Mouse (Mus musculus) c-Kit-positive CD71-negative TER-119-negative erythroid progenitor cells, embryonic 14.5 days (primary cell): ENCODE results near the gene Agtrap.
"Not testable (repeated sequence)": the region's sequence is repeated elsewhere in the genome, so short reads cannot be mapped to it uniquely, and the experiment has no call there.

Source experiments
- DNase-seq: peaks from one replicate; pipeline ENCODE4 v3.0.0-alpha.2; 2013; ENCODE audit warnings: low read depth

The Agtrap gene

DNA sequence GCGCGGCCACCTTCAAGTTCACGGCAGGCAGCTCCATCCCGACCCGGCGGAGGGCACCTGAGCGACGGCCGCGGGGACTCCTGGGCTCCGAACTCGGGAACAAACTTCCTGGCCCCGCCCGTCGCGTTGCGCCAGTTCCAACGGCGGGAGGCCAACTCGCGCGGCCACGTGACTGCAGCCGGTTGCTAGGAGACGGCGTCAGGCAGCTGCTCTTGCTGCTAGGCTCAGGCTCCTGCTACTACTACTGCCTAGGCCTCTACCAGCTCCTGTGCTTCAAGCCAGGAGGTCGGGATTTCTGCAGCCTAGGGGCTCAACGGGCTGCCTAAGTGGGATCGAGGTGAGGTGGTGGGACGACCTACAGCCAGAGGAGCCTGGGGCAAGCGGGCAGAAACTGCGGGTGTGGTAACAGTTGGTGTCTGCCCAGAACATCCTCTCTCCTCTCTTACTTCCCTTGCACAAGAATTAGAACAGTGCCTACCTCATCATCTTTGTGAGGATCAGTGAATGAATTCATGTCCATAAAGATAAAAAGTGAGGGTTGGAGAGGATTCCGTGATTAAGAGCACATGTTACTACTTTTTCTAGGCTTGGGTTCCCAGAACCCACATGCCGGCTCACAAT, at the start of gene Agtrap:
Agtrap (minus strand) TSS at position 125 of the 621 bp plus-strand sequence.
- DNase-seq, result peak; percentile 68

DNA sequence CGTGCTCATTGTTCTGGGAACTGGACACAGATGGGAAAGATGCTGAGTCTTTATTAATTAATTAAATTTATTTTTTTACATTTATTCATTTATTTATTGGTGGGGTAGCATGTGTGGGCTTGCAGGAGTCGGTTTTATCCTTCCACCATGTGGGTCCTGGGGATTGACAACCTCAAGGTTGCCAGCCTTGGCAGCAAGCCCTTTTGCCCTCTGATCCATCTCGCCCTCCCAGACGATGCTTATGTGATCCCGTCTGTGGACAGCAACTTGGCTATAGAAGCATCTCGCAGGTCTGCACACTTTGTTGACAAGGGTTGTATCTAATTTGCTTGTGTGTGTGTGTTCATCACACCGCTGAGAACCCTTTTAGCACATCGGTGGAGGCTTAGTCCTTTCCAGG, 49.7 kb upstream of the Agtrap start:
- DNase-seq, result no peak

GRCm38 (mm10) chr4:148134988-148135387, 47.2 kb upstream of the Agtrap start:
- no peak for DNase-seq

DNA sequence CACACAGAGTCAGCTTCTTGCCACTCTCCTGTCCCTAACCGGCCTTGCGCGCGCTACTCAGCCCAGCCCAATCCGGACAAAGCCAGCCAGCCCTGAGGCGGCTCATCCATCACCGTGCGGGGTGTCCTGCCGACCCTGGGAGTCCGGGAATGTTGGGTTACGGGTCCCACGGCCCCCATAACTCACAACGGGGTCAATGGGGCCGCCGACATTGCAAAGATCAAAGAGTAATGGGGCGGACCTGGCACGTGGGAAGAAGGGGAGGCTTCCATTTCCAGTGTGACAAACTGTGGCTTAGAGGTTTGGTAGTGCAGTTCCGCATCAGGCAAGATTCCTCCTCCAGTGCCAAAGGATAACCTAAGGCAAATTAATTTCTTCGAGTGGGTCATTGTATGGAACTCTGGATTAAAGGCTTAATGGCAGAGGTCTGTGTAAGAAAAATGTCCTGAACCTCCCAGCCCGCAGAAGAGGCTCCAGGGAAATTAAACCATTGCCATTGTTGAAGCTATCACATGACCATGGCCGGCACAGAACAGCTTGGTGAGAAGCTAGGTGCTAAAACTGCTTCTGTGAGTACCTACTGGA, 43.8 kb upstream of the Agtrap start:
- no peak for DNase-seq

DNA sequence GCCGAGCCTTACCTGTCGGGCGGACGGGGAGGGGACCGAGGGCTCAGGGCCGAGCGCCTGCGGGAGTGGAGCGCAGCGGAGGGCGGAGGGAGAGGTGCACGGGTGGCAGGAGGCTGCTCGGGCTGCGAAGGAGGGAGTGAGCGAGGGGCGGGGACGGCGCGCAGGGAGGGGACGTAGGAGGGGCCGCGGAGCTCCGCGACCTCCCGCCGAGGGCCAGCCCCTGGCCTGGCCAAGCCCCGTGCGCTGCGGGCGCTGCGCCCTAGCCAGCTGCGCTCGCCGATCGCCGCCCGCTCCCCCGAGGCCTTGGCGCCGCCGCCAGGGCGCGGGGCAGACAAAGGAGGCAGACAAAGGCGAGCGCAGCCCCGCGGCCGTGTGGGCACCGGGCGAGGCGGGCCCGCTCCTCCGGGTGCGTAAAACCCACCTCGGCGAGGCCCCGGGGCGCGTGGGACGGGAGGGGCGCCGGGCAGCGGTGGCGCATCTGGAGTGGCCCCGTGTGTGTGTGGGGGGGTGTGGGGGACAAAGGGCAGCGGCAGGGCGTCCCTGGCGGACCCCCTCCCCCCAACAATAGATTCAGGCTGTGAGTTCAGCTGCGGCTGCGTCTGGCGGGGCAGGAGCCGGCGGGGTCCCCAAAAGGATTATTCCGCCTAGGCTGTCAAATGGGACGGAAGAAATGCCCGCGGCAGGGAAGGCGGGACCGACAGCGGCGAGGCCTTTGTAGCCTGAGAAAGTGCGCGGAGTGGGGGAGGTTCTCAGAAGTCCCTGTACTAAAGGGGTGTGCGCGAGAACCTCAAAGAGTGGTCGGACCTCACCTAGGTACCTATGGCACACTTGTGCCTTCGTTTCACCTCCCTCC, 43.0 kb upstream of the Agtrap start, which contains the start of gene Draxin:
Draxin (minus strand) TSS at position 138 of the 853 bp plus-strand sequence.
- no peak for DNase-seq

GRCm38 (mm10) chr4:148130133-148130532, 42.3 kb upstream of the Agtrap start, which contains the start of gene Mad2l2:
Gene Mad2l2 (plus strand): TSS chr4:148130384.
- no peak for DNase-seq

DNA sequence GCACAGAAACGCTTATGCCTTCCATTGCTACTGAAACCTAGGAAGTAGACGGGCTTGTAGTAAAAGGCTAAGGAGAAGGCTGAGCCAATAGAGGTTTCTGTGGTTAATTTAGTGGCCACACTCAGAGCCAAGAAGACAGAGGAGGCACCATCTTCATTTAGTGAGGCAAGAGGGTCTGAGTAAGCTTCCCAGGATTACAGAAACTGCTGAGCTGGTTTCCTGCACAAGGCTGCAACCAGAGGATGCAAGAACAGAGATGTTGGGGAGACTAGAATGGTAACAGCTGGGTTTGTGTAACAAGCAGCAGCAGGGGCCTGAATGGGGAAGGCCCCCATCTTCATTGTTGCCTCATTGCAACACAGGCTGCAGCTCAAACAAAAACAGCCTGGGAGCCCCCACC, 40.8 kb upstream of the Agtrap start:
- DNase-seq, result no peak

DNA sequence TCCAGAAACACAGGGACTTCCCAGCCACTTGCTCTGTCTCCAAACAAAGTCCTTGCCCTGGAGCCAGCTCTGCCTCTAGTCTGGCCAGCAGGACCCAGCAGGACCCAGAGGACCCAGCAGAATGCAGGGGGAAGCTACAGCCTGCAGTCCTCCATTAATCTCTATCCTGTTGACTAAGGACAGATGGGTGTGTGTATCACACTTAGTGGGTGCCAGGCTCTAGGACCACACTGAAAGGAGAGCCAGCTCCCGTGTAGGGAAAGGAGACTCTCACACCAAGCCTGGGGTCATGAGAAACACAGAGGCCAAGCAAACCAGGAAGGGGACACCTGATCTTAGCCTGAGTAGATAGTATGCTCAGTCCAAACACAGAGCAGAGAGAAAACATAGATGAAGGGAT, 40.4 kb upstream of the Agtrap start:
- DNase-seq, result no peak

DNA sequence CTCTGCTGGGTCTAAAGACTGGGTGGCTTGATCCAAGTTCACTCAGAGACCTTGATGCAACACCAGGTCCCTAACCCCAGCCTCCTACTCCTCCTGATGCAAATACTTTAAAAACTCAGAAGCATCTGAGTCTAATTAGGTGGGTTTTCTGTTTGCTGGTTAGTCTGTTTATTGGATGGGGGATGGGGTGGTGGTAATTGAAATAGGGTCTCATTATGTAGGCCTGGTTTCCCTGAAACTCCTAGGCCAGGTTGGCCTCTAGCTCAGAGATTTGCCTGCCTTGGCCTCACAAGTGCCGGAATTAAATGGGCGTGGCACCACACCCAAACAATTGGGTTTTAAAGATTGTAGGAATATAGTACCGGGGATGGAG, 34.8 kb upstream of the Agtrap start:
- DNase-seq, result no peak

GRCm38 (mm10) chr4:148121982-148122693, 34.3 kb upstream of the Agtrap start:
- no peak for DNase-seq

GRCm38 (mm10) chr4:148121362-148121761, 33.5 kb upstream of the Agtrap start:
- DNase-seq, result no peak

DNA sequence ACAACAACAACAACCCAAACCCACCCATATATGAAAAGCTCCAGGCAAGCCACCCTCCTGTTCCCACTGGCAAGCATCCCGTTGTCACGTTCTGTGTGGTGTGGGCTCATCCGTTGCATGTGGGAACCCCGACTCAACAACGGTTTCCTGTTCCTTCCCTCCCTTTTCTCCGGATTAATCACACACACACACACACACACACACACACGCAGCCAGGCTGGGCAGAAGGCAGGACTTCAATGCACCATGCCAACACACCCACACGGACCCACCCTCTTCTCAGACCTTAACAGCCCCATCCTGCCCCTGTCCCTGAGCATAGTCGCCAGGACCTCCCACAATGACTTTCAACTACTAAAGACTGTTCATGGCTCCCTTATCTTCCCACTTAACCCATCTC, 32.7 kb upstream of the Agtrap start:
- DNase-seq, result no peak

- not testable (repeated sequence) for DNase-seq
These were observed 31.7 kb upstream of the Agtrap start for GRCm38 (mm10) chr4:148119578-148119977.

DNA sequence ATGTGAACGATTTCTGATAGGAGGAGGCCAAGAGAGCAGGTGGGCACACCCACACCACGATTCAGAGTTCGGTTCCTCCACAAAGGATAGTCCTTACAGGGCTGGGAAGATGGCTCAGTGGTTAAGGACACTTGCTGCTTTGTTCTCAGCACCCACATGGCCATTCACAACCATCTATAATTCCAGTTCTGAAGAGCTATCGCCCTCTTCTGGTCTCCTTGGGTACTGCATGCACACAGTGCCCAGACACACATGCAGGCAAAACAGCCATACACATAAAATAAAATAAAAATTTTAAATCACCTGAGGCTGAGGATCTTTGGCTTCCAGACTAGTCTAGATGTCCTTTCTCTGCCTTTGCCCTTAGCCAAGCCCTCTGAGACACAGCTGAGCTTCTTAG, 29.6 kb upstream of the Agtrap start:
- DNase-seq, result no peak

GRCm38 (mm10) chr4:148116657-148117056, 28.8 kb upstream of the Agtrap start:
- no peak for DNase-seq

DNA sequence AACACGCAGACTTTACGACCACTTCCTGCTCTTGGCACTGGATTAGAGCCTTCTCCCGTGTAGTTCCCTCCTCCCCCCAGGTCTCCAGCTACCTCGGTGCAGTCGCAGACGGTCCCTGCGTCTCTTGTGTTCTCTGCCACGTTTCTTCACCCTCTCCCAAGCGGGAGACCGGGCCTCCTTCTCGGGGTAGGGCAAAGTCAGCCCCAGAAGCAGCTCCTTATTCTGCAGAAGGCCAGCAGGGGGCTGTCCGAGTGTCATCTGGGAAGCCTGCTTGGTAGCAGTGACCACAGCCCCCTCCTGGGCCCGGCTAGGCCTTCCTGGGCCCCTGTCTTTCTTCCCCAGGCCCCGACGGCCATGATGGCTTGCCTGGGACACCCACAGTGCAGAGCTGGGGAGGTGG, 27.6 kb upstream of the Agtrap start:
- no peak for DNase-seq

- DNase-seq, result peak; percentile 80
These were observed 27.0 kb upstream of the Agtrap start for GRCm38 (mm10) chr4:148114758-148115391.

- DNase-seq, result no peak
These were observed 24.7 kb upstream of the Agtrap start for GRCm38 (mm10) chr4:148112519-148112918.

DNA sequence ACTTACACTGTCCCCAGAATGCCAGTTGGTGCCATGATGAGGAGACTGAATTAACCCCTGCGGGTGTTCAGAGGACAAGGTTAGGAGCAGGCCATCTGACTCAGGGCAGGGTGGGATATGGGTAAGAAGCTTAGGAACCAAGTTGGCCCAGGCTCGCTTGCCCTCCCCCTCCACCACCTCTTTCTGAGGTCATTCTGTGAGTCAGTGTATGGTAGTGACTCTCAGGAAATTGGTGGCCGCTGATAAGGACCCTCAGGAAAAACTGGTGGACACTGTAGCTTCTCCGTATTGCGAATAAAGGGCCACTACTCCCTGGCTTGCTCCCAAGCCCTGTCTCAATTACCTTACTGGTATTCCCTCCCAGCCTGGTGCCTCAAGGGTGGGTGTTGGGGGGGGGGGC, 21.4 kb upstream of the Agtrap start:
- DNase-seq, result no peak

DNA sequence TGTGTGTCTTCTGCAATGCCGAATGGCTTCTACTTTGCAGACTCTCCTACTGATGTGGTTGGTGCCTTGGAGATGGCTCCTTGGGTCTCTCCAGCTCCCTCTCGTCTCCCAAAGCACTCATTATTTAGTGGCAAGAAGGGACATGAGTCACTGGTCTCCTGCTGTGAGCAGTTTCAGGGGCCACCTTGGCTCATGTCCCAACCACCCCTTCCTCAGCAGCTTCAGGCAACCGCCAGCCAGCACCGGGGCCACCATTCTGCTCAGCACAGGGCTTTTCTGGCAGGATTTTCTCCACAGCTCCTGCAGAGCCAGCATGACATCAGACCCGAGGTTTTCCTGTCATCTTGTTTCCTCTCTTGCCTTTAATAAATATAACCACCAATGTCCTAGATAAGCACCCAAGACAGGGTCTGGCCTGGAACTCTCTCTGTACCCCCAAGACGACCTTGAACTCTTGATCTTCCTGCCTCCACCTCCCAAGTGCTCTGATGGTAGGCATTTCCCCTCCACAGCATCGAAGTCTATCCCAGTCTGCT, 20.8 kb upstream of the Agtrap start:
- no peak for DNase-seq

- no peak for DNase-seq
These were observed 19.9 kb upstream of the Agtrap start for GRCm38 (mm10) chr4:148107621-148108291.
